Mouse (Mus musculus) intestine, embryonic 16.5 days (tissue): ENCODE measurements around the gene Spg21. TPM values are rescaled to one million over a fixed set of nuclear protein-coding genes. Genes with fewer than 3 reads are reported as not detected.
A peak's percentile ranks its signal among the peaks of the same experiment; 100 is the strongest.

Experiments
- ATAC-seq: fragments of 200-750 bp; cut with Nextera tagmentation; 2 replicates; pipeline ENCODE4 v1.8.0; 2017; ENCODE audit warnings: moderate TSS enrichment, moderate library complexity
- H3K27ac ChIP-seq: fragments of 300-500 bp; sonication (generic); 2 replicates; pipeline ENCODE4 v1.5.1; 2014; ENCODE audit warnings: mild to moderate bottlenecking, low read length
- H3K27me3 ChIP-seq: fragments of 300-500 bp; sonication (generic); replicated peaks from 2 replicates; pipeline ENCODE4 v1.6.1; 2014; ENCODE audit warnings: low read length, control low read depth, mixed read lengths; ENCODE audit not compliant: control insufficient read depth, insufficient read depth
- H3K36me3 ChIP-seq: fragments of 300-500 bp; sonication (generic); 2 replicates; pipeline ENCODE4 v1.6.1; 2014; ENCODE audit warnings: low read length, control low read depth; ENCODE audit not compliant: control insufficient read depth, insufficient read depth
- H3K4me1 ChIP-seq: fragments of 300-500 bp; sonication (generic); 2 replicates; pipeline ENCODE4 v1.6.1; 2014; ENCODE audit warnings: low read length, control low read depth, mixed read lengths; ENCODE audit not compliant: control insufficient read depth, insufficient read depth
- H3K4me2 ChIP-seq: fragments of 300-500 bp; sonication (generic); 2 replicates; pipeline ENCODE4 v1.6.1; 2014; ENCODE audit warnings: low read depth, low read length, control low read depth
- H3K4me3 ChIP-seq: fragments of 300-500 bp; sonication (generic); 2 replicates; pipeline ENCODE4 v1.5.1; 2014; ENCODE audit warnings: mild to moderate bottlenecking, low read length
- H3K9ac ChIP-seq: fragments of 300-500 bp; sonication (generic); 2 replicates; pipeline ENCODE4 v1.6.1; 2014; ENCODE audit warnings: low read depth, low read length
- H3K9me3 ChIP-seq: fragments of 300-500 bp; sonication (generic); 2 replicates; pipeline ENCODE4 v1.6.1; 2016; ENCODE audit warnings: low read length, control low read depth; ENCODE audit not compliant: control insufficient read depth
- WGBS: fragments of 180-500 bp; shearing (Covaris S2); extraction: QIAGEN DNeasy Blood & Tissue Kit; methylation state at CpG from one replicate; pipeline ENCODE4 v1.1.7; 2014; 5-methylcytosine and 5-hydroxymethylcytosine counted together
- polyA plus RNA-seq: library from polyadenylated mRNA; unstranded; fragments of >200 nt; fragmentation: Nextera tagmentation; extraction: Ambion mirVana; gene quantifications from 2 replicates; pipeline ENCODE4 v1.2.1, GENCODE M21; 2015

The Spg21 gene
- polyA plus RNA-seq, 1 experiment from 2014 or later: 107 TPM

DNA sequence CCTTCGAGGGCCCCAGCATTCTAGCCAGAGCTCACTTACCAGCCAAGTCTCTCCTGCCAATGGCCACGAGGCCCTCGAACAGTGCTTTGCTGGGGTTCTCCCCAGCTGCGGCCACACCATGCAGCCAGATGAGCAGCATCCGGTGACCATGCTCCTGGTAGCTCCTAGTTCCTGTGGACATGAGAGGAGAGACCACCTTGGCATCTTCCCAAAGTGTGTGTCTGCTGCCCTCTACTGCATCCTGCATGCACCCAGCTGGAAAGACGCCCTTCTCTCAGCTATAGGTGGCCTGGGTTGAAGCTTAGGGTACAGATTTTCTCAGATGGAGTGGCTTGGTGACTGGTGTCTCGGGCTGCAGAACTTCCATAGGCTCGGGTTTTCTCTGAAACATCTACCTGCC is 41.4 kb downstream of the Spg21 start:
- Histone ChIP-seq H3K9me3 (no peaks in the 10 kb centered on the region), H3K4me3 (no peak overlapping the region), H3K9ac (no peak overlapping the region), H3K27ac (no peak overlapping the region), H3K36me3 (no peaks in the 10 kb centered on the region), H3K4me2 (no peak overlapping the region), H3K27me3 (no peaks in the 10 kb centered on the region), H3K4me1 (no peaks in the 10 kb centered on the region)
- 45% methylated on average over 8 of the region's 8 CpGs for WGBS
- ATAC-seq: no peak

DNA sequence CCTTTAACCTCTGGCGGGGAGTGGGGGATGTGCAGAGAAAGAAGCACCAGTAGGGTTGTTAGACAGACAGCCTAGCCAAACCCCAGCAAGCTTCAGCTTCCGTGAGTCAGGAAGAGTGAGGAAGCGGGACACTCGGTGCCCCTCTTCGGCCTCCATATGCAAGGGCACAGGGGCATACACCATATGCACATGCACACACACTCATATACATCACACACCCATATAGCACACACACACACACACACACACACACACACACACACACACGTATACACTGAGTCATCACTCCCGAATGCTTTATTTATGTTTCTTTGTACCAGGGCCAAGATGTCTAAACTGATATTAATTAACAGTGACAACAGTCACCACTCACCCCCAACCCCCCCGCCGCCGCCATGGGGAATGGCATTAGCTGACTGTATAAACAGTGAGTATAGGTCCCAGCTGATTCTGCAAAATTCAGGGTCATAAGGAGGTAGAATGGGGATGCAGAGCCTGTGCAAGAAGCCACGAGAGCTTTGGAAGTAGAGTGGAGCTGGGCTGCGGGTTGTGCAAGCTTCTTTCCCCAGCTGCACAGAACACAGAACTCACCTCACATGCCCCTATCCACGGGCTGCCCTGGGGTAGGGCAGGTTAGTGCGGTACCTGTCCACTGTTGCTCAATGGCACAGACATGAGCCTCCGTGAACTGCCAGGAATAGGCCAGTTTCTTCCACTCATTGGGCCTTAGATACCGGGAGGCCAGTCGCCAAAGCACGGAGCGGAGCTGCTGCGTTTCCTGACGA is 42.2 kb downstream of the Spg21 start:
- Histone ChIP-seq H3K27me3 (no peaks in the 10 kb centered on the region), H3K36me3 (no peaks in the 10 kb centered on the region), H3K9ac (no peak overlapping the region), H3K4me3 (no peak overlapping the region), H3K9me3 (no peaks in the 10 kb centered on the region), H3K4me2 (no peak overlapping the region), H3K4me1 (no peaks in the 10 kb centered on the region), H3K27ac (no peak overlapping the region)
- no peak for ATAC-seq
- WGBS: 71% methylated on average over 21 of the region's 21 CpGs

DNA sequence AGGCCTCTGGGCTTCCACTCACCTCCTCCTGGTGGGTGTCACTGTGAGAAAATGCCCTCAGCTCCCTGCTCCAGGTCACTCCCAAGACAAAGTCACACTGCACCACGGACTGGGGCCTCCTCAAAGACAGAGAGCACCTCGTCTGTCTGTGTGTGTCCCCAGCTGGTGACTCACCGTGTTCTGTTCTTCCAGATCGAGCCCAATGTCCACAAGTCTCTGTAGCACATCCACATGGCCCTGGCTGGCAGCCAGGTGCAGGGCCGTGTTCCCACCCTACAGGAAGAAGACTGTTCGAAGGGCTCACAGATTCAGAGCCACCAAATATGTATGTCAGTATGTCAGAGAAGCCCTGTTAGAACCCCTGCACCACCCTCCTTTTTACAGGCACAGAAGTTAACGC is 47.7 kb downstream of the Spg21 start:
- Histone ChIP-seq H3K4me1 (peaks cover 7% of the 10 kb centered on the region; the same call in 1 of the 2 replicates), H3K27ac (no peak overlapping the region), H3K9ac (0 out of 2 replicates have a peak overlapping the region, but pooled peaks have one; percentile 21), H3K9me3 (no peaks in the 10 kb centered on the region), H3K4me2 (no peak overlapping the region), H3K36me3 (no peaks in the 10 kb centered on the region), H3K27me3 (no peaks in the 10 kb centered on the region), H3K4me3 (no peak overlapping the region)
- 35% methylated on average over 7 of the region's 7 CpGs for WGBS
- ATAC-seq: peak; percentile 58

DNA sequence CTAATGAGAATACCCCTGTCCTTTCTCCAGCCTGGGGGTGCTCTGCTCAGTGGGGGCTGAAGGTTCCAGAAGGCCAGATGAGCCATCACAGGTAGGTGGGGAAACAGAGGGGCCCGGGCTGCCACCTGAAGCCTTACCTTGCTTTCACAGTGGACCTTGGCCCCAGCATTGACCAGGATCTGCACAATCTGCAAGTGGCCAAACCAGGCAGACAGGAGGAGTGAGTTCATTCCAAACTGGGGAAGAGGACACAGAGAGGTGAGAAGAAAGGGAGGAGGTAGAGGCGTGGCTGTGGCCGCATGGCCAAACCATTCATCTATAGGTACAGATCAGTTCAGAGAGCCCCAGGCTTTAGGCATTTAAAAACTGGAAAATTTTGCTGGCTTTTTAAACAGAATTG is 51.8 kb downstream of the Spg21 start:
- no peak overlapping the region for H3K27ac ChIP-seq
- H3K36me3 ChIP-seq: no peaks in the 10 kb centered on the region
- WGBS: 72% methylated on average over 3 of the region's 3 CpGs
- no peak overlapping the region for H3K9ac ChIP-seq
- no peak overlapping the region for H3K4me2 ChIP-seq
- H3K4me3 ChIP-seq: no peak overlapping the region
- no peaks in the 10 kb centered on the region for H3K27me3 ChIP-seq
- no peaks in the 10 kb centered on the region for H3K9me3 ChIP-seq
- peaks cover 7% of the 10 kb centered on the region; the same call in 1 of the 2 replicates for H3K4me1 ChIP-seq
- peak; percentile 76 for ATAC-seq

DNA sequence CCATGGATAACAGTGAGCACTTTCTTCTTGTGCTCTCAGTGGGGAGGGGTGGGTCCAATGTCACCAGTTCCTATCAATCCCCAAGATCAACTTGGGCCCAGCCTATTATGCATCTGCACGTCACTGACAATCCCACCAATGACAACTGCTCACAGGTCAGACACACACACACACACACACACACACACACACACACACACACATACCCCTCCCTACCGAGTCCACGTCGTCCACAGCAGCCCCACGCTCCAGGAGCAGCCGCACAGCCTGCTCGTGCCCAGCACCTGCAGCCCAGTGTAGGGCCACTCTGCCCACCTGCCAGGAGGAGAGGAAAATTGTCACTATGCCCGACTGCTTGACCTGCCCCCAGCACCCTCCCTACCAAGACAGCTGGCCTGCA is 53.7 kb downstream of the Spg21 start:
- no peak overlapping the region for H3K9ac ChIP-seq
- no peaks in the 10 kb centered on the region for H3K36me3 ChIP-seq
- no peak overlapping the region for H3K4me2 ChIP-seq
- H3K4me1 ChIP-seq: 0 out of 2 replicates have a peak, but pooled peaks cover 2% of the 10 kb centered on the region
- WGBS: 68% methylated on average over 8 of the region's 8 CpGs
- no peak overlapping the region for H3K27ac ChIP-seq
- no peak overlapping the region for H3K4me3 ChIP-seq
- H3K9me3 ChIP-seq: no peaks in the 10 kb centered on the region
- ATAC-seq: no peak
- H3K27me3 ChIP-seq: no peaks in the 10 kb centered on the region

DNA sequence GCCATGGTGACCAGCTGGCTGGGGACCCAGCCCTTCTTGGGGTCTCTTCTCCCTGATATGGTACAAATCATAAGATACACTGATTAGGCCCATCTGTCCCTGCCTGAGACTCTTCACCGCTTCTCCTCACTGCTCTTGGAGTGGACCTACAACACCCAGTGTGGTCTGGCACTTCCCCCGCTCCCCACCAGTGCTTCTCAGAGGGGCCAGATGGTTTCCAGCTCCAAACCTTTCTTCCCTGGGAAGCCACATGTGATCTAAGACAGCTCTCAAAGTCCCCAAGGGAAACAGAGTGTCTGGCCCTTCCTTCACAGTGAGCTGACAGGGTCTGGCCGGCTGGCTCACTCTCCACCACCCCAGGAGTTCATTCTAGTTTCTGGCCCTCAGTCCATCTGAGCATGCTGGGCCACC is 54.1 kb downstream of the Spg21 start:
- 54% methylated on average over 3 of the region's 3 CpGs for WGBS
- Histone ChIP-seq H3K4me2 (no peak overlapping the region), H3K4me1 (peaks cover 2% of the 10 kb centered on the region; the same call in 1 of the 2 replicates), H3K4me3 (no peak overlapping the region), H3K9ac (no peak overlapping the region), H3K36me3 (no peaks in the 10 kb centered on the region), H3K27ac (no peak overlapping the region), H3K9me3 (no peaks in the 10 kb centered on the region), H3K27me3 (no peaks in the 10 kb centered on the region)
- no peak for ATAC-seq

DNA sequence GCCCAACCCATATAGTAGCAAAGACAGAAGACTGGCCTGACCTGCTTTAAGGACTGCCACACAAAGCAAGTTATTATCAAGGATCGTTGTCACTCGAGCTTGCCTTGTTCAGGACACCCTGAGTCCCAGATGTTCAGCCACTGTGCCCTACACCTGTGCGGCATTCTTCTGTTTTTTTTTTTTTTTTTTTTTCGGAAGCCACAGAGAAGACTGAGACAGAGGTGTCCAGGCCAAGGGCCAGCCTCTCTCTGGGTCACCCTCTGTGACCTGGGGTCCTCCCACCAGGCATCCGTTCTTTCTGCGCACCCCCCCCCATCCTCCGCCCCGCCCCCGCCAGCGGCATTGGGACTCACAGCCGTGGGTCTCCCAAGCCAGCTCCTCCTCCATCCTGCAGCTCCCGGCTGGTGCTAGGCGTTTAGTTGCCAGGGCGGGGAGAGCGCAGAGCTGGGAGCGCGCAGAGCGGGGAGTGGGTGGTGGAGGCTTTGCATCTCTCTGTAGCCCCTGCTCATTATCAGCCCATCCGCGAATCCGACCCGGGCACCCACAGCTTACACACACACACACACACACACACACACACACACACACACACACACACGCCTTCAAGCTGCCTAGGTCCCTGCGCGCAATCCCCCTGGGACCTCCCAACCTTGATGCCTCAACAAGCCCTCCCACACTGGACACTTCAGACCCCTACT is 59.2 kb downstream of the Spg21 start, which contains the start of gene Ankdd1a:
TSS of gene Ankdd1a (minus strand) at position 387 of the 698 bp plus-strand sequence.
- Histone ChIP-seq H3K36me3 (no peaks in the 10 kb centered on the region), H3K27me3 (no peaks in the 10 kb centered on the region), H3K9ac (peak within 1 kb of the TSS; percentile 48; the same call in 1 of the 2 replicates), H3K4me2 (peak within 1 kb of the TSS; percentile 43), H3K4me1 (peaks cover 10% of the 10 kb centered on the region; the same call in 1 of the 2 replicates), H3K9me3 (no peaks in the 10 kb centered on the region), H3K27ac (no peak within 1 kb of the TSS), H3K4me3 (peak within 1 kb of the TSS; percentile 29)
- 5% methylated on average over 22 of the region's 25 CpGs for WGBS
- no peak for ATAC-seq

DNA sequence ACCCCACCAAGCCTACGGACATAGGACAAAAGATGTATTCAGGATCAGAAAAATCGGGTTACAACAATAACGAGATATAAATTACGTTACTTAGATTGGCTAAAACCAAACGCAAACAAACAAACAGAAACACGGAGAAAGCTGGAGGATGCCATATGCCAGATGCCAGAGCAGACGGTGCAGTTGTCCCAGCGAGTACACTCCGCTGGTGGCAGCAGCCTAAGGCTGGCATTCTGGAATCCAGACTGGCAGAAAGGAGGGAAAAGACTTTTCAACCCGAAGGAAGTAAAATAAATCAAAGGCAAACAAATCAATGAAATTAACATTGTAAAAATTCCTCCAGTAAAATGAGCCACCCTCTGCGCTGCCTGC is 59.7 kb downstream of the Spg21 start:
- H3K4me1 ChIP-seq: peaks cover 10% of the 10 kb centered on the region; the same call in 1 of the 2 replicates
- H3K27ac ChIP-seq: no peak overlapping the region
- H3K4me2 ChIP-seq: peak overlapping the region; percentile 43
- H3K9ac ChIP-seq: no peak overlapping the region
- no peaks in the 10 kb centered on the region for H3K36me3 ChIP-seq
- H3K27me3 ChIP-seq: no peaks in the 10 kb centered on the region
- ATAC-seq: no peak
- WGBS: 16% methylated on average over 11 of the region's 11 CpGs
- H3K9me3 ChIP-seq: no peaks in the 10 kb centered on the region
- H3K4me3 ChIP-seq: no peak overlapping the region

DNA sequence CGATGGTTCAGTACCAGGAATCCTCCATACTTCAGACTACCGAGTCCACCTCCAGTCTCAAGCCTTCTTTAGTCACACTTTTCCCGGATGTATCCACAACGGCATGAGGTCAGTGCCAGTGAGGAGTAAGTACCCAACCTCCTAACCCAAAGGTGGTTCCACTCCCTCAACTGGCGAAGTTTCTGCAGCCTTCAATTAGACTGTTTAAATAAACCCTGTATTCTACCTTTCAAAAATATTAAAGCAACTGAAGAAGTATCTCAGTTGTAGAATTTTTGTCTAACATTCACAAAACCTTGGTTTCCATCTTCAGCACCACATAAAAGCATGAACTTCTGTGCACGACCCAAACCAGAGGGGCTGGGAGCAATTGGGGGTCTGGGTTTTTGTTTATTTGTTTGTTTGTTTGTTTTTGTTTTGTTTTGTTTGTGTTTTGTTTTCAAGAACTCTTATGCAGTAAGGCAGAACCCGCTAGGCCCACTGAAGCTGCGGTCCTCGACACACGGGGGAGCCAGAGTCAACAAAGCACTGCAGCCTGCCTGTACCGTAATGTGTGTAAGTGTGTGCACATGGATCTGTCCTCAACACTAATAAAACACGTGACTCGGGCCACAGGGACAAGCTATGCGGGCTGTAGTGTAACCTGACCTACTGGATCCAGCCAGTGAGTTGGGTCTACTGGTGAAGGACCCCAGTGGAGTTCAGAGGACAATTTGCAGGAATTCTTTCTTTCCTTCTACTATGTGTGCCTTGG is 63.0 kb downstream of the Spg21 start:
- ATAC-seq: peak; percentile 86
- no peak overlapping the region for H3K4me2 ChIP-seq
- H3K4me1 ChIP-seq: peaks cover 10% of the 10 kb centered on the region; the same call in 1 of the 2 replicates
- no peaks in the 10 kb centered on the region for H3K27me3 ChIP-seq
- H3K9me3 ChIP-seq: no peaks in the 10 kb centered on the region
- no peak overlapping the region for H3K27ac ChIP-seq
- 25% methylated on average over 14 of the region's 14 CpGs for WGBS
- no peaks in the 10 kb centered on the region for H3K36me3 ChIP-seq
- no peak overlapping the region for H3K4me3 ChIP-seq
- no peak overlapping the region for H3K9ac ChIP-seq
